ENCODE assay signal across 20 mouse cellular contexts in the genomic region with DNA sequence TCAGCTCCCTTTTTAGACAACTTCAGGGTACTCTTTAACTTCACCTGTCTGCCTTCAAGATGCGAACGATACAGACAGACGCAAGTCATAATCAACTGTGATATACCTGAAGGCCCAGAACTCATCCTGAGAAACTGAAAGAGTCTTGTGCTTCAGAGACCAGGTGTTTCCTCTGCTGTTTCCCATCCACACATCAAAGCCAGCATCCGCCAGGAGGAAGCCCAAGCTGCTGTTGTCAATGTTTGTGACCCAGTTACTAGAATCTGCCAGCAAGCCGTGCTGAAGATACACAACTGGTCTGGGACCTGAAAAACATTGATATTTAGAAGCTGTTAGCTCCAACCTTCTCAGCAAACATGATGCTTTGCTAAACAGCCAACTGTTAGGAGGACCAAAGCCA. TPM values are rescaled to one million over a fixed set of nuclear protein-coding genes. Genes with fewer than 3 reads are reported as not detected.
DNase-seq lines count a peak whose midpoint lies in the region; ATAC-seq and TF ChIP-seq lines count a peak whose summit lies in the region.
"Had no signal": no experiment of that assay in that cellular context is flagged by ENCODE, and none has a peak within 500 bp of the region (broad histone marks: within the 10 kb centered on the region; RNA-seq: fewer than 3 reads in every experiment).

No protein-coding gene starts in this region.

- H3K27ac ChIP-seq in heart, postnatal 0 days (ENCODE audit: low read depth) = peak overlapping the region; percentile 70; the same call in 1 of the 2 replicates
- H3K27ac ChIP-seq in thymus, adult 2 months (ENCODE audit: control insufficient read depth, insufficient read depth, low read length) = peak overlapping the region; percentile 99; the same call in 1 of the 2 replicates
- H3K27ac ChIP-seq: embryonic facial prominence, embryonic 13.5 days; liver, embryonic 13.5 days; midbrain, embryonic 12.5 days had no signal

- no peaks in the 10 kb centered on the region for H3K9me3 ChIP-seq in heart, postnatal 0 days (replicated peaks; ENCODE audit: control insufficient read depth, low read length)
- H3K9me3 ChIP-seq: embryonic facial prominence, embryonic 13.5 days; heart, embryonic 12.5 days; liver, embryonic 13.5 days; midbrain, embryonic 12.5 days had no signal

- H3K27me3 ChIP-seq in heart, postnatal 0 days (ENCODE audit: control insufficient read depth, insufficient read depth, low read length) = no peaks in the 10 kb centered on the region
- no peaks in the 10 kb centered on the region for H3K27me3 ChIP-seq in thymus, adult 2 months (ENCODE audit: control insufficient read depth, insufficient read depth, low read length)
- H3K27me3 ChIP-seq: embryonic facial prominence, embryonic 13.5 days; heart, embryonic 12.5 days; liver, embryonic 13.5 days; midbrain, embryonic 12.5 days had no signal

- TF ChIP-seq EP300 in heart, postnatal 0 days (IDR thresholded peaks at IDR 0.05; ENCODE audit: low read depth) = no peak

- H3K4me1 ChIP-seq in heart, postnatal 0 days (ENCODE audit: control insufficient read depth, insufficient read depth) = 0 out of 2 replicates have a peak, but pooled peaks cover 2% of the 10 kb centered on the region
- H3K4me1 ChIP-seq in thymus, adult 2 months (replicated peaks; ENCODE audit: control insufficient read depth, insufficient read depth, low read length) = peaks cover 30% of the 10 kb centered on the region
- H3K4me1 ChIP-seq: embryonic facial prominence, embryonic 13.5 days; heart, embryonic 12.5 days; midbrain, embryonic 12.5 days had no signal

- no peak for TF ChIP-seq CTCF in heart, postnatal 0 days (IDR thresholded peaks at IDR 0.05; ENCODE audit: low read depth)
- TF ChIP-seq CTCF in thymus, adult 2 months (IDR thresholded peaks at IDR 0.05; ENCODE audit: borderline replicate concordance, control insufficient read depth, extremely low read depth, insufficient read depth, low read length, poor library complexity) = no peak

- 80% methylated on average over 5 of the region's 5 CpGs for WGBS in heart, postnatal 0 days
- WGBS in thymus, adult 2 months = 5% methylated on average over 5 of the region's 5 CpGs

- TF ChIP-seq POLR2A in thymus, adult 2 months (IDR thresholded peaks at IDR 0.05; ENCODE audit: control insufficient read depth, extremely low read depth, insufficient read depth, low read length, poor library complexity) = no peak

- H3K36me3 ChIP-seq in heart, postnatal 0 days (replicated peaks; ENCODE audit: control insufficient read depth, insufficient read depth, low read length) = peaks cover 38% of the 10 kb centered on the region
- peaks cover 39% of the 10 kb centered on the region for H3K36me3 ChIP-seq in thymus, adult 2 months (ENCODE audit: control insufficient read depth, insufficient read depth, low read length)

- no peak overlapping the region for H3K4me2 ChIP-seq in heart, postnatal 0 days (ENCODE audit: low read depth, low read length)
- H3K4me2 ChIP-seq: embryonic facial prominence, embryonic 13.5 days; heart, embryonic 12.5 days; liver, embryonic 13.5 days; midbrain, embryonic 12.5 days had no signal

- H3K9ac ChIP-seq in heart, postnatal 0 days (replicated peaks; ENCODE audit: low read depth, low read length) = no peak overlapping the region
- H3K9ac ChIP-seq: embryonic facial prominence, embryonic 13.5 days; heart, embryonic 12.5 days; liver, embryonic 13.5 days; midbrain, embryonic 12.5 days had no signal

- no peak for DNase-seq in heart, postnatal 0 days (ENCODE audit: low spot score)
- no peak for DNase-seq in heart, postnatal 4 days
- DNase-seq in B cell, adult 2 months = peak; percentile 31 to 35
- DNase-seq in thymus, adult 2 months = peak; percentile 82
- no peak for DNase-seq in frontal cortex, postnatal 25 days (ENCODE audit: low spot score in 2 of 2)
- no peak for DNase-seq in testis, postnatal 10 days (ENCODE audit: low spot score)
- DNase-seq: cerebellum, adult 11 months; gastrocnemius, postnatal 36 days; kidney, adult 2 months; liver, embryonic 13.5 days; lung, postnatal 10 days; right cerebral cortex, adult 18-20 months; spleen, adult 18-20 months had no signal

- no peak for ATAC-seq in heart, postnatal 0 days (ENCODE audit: insufficient read depth, low read depth)
- ATAC-seq in activated CD4-positive, CD25-positive, alpha-beta regulatory T cell, adult 4 months = peak; percentile 88
- ATAC-seq in megakaryocyte, adult 5-6 weeks (ENCODE audit: poor library complexity, severe bottlenecking) = no peak

- H3K4me3 ChIP-seq in heart, postnatal 0 days (ENCODE audit: low read depth, low read length) = no peak overlapping the region
- H3K4me3 ChIP-seq in thymus, adult 2 months (ENCODE audit: control insufficient read depth, insufficient read depth, low read length) = no peak overlapping the region
- H3K4me3 ChIP-seq: embryonic facial prominence, embryonic 13.5 days; heart, embryonic 12.5 days; liver, embryonic 13.5 days; midbrain, embryonic 12.5 days; myocyte had no signal

RNA-seq across cellular contexts. Expression of gene Lipa, which starts 16.6 kb away (rescaled TPM):
- 30.2 and 40.1 TPM in 2 replicates for total RNA-seq in heart, postnatal 0 days (2014; rRNA removed; ENCODE audit: low replicate concordance)
- 16.8 and 20.7 TPM in 2 replicates for polyA plus RNA-seq in heart, postnatal 0 days (2015; fragmentation: Nextera tagmentation; extraction: Ambion mirVana)
- 10 to 100 TPM; 20.7 to 21.2 TPM for total RNA-seq in heart, postnatal 4 days (2021)
- 100 to 1,000 TPM in 1 of 2 experiments, 10 to 100 TPM in 1; 98.8 to 105 TPM for polyA plus RNA-seq in activated CD4-positive, CD25-positive, alpha-beta regulatory T cell, adult 4 months (2017; shearing (Covaris generic))
- 119 and 136 TPM in 2 replicates for polyA plus RNA-seq in thymus, adult 2 months (2012; rRNA removed)
- 119 and 136 TPM in 2 replicates for total RNA-seq in megakaryocyte, adult 5-6 weeks (2015)
- total RNA-seq in megakaryocyte, adult 5-6 weeks (2017) = 69.1 and 73.0 TPM in 2 replicates

RNA-seq across cellular contexts. Expression of gene Ch25h, which starts 35.8 kb away (rescaled TPM):
- 1.5 and 2.7 TPM in 2 replicates for total RNA-seq in heart, postnatal 0 days (2014; rRNA removed; ENCODE audit: low replicate concordance)
- 0.92 and 1.3 TPM in 2 replicates for polyA plus RNA-seq in heart, postnatal 0 days (2015; fragmentation: Nextera tagmentation; extraction: Ambion mirVana)
- total RNA-seq in heart, postnatal 4 days (2021) = under 1 TPM; 0.32 to 0.45 TPM
- polyA plus RNA-seq in activated CD4-positive, CD25-positive, alpha-beta regulatory T cell, adult 4 months (2017; shearing (Covaris generic)) = not detected
- polyA plus RNA-seq in thymus, adult 2 months (2012; rRNA removed) = 9.4 and 13.6 TPM in 2 replicates
- total RNA-seq in megakaryocyte, adult 5-6 weeks (2015) = not detected in 2 replicates
- total RNA-seq in megakaryocyte, adult 5-6 weeks (2017) = not detected in 2 replicates
- total RNA-seq: gastrocnemius, postnatal 36 days; MEL had no signal

RNA-seq across cellular contexts. Expression of gene Ifit2, which starts 39.8 kb away (rescaled TPM):
- total RNA-seq in heart, postnatal 0 days (2014; rRNA removed; ENCODE audit: low replicate concordance) = 7.4 and 9.1 TPM in 2 replicates
- 4.3 and 4.6 TPM in 2 replicates for polyA plus RNA-seq in heart, postnatal 0 days (2015; fragmentation: Nextera tagmentation; extraction: Ambion mirVana)
- 1 to 10 TPM; 8.0 to 8.2 TPM for total RNA-seq in heart, postnatal 4 days (2021)
- polyA plus RNA-seq in activated CD4-positive, CD25-positive, alpha-beta regulatory T cell, adult 4 months (2017; shearing (Covaris generic)) = 10 to 100 TPM; 25.6 to 26.6 TPM
- polyA plus RNA-seq in thymus, adult 2 months (2012; rRNA removed) = 5.5 and 7.4 TPM in 2 replicates
- total RNA-seq in megakaryocyte, adult 5-6 weeks (2015) = 10.1 and 10.2 TPM in 2 replicates
- 20.2 and 21.2 TPM in 2 replicates for total RNA-seq in megakaryocyte, adult 5-6 weeks (2017)

Comparison
In these comparisons a context has a peak if more than half of its experiments do, and no peak if none do; other contexts are left out.
1. DNase-seq: peak in B cell, adult 2 months (2 of 2) and thymus, adult 2 months (single experiment); none in heart, postnatal 0 days (single experiment), heart, postnatal 4 days (single experiment), frontal cortex, postnatal 25 days (0 of 2) and testis, postnatal 10 days (single experiment).